Mouse (Mus musculus) cerebellum, postnatal 14 days (tissue): ENCODE results near the gene Rhbdd1.

ENCODE experiments used
- DNase-seq, 2 experiments: peaks; one replicate each; pipeline ENCODE4 v3.0.0; 2021; ENCODE audit warnings: mixed read lengths in 2 of 2

The Rhbdd1 gene

GRCm38 (mm10) chr1:82291930-82292712, 24.1 kb upstream of the Rhbdd1 start:
- peak in 1 of 2 experiments; percentile 23 for DNase-seq

DNA sequence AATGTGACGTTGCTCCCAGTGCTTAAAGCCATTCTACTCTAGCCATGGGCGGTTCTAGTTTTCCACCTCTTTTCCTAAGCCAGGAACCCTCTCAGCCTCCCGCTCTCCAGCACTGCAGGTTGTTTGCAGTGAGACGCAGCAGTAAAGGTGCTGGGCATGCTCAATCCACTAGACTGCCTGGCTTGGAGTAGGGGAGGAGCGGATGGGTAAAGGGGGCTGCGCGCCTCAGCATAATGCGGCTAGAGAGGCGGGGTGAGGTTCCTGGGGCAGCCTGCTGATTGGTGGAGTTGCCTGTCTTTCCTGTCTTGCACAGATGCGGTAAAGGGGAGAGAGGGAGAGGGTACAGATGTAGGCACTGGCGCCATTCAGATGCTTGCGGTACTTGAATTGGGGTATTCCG, 23.5 kb upstream of the Rhbdd1 start:
- DNase-seq = peak; percentile 75 to 77

GRCm38 (mm10) chr1:82294102-82294501, 22.1 kb upstream of the Rhbdd1 start:
- peak; percentile 68 to 77 for DNase-seq

- no peak for DNase-seq
Measured at GRCm38 (mm10) chr1:82298586-82298985, 17.7 kb upstream of the Rhbdd1 start.

GRCm38 (mm10) chr1:82304483-82304882, 11.8 kb upstream of the Rhbdd1 start:
- no peak for DNase-seq

- DNase-seq = peak in 1 of 2 experiments; percentile 63
Measured at GRCm38 (mm10) chr1:82316746-82317126, 484 bp downstream of the Rhbdd1 start.

GRCm38 (mm10) chr1:82320456-82320855, 4.2 kb downstream of the Rhbdd1 start:
- DNase-seq = peak; percentile 24 to 37

DNA sequence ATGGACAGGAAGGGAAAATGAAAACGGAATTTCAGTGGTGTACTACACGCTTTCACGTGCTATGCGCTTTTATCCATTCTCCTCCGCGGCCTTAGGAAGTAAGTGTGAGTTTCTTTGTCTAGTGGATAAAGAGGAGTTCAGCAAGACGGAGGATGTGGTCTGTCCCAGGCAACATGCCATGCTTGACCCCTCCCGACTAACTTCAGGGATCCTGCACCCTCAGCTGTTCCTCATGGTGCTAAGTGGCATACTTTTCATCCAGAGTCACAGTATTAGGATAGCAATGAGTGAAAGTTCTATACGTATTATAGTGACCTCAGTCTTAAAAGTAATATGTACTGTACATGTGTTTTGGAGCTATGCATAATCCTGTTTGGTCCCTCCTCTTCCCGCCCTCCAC, 4.6 kb downstream of the Rhbdd1 start:
- DNase-seq = peak in 1 of 2 experiments; percentile 10

GRCm38 (mm10) chr1:82321441-82321840, 5.2 kb downstream of the Rhbdd1 start:
- no peak for DNase-seq

DNA sequence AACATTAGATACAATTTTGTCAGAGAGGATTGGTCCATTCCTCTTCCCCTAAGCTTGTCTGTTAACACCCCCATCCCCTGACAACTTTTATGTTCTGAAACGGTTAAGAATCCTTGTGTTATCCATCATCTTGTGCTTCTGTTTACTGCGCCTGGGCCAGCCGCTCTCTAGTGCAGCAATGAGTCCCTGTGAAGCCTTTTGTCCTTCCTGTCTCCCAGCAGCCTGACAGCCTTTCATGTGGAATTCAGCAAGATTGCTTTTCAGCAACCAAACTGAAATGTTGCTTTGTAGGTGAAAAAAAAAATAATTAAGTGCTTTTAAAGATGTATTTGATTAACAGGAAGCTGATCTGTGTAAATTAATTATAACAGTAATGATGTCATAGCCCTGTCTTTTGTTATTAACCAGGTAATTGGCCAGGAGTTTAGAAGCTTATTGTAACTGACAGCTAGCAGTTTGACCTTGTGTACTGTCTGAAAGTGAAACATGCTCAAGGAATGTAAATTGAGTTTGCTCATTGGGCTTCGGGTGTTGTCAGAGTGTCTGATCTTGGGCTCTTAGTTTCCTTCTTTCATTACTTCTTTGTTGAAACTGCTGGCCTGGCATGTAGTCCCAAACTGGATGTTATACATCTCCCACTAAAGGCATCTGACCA, 8.0 kb downstream of the Rhbdd1 start:
- DNase-seq = no peak

GRCm38 (mm10) chr1:82326120-82326519, 9.9 kb downstream of the Rhbdd1 start:
- DNase-seq = no peak

DNA sequence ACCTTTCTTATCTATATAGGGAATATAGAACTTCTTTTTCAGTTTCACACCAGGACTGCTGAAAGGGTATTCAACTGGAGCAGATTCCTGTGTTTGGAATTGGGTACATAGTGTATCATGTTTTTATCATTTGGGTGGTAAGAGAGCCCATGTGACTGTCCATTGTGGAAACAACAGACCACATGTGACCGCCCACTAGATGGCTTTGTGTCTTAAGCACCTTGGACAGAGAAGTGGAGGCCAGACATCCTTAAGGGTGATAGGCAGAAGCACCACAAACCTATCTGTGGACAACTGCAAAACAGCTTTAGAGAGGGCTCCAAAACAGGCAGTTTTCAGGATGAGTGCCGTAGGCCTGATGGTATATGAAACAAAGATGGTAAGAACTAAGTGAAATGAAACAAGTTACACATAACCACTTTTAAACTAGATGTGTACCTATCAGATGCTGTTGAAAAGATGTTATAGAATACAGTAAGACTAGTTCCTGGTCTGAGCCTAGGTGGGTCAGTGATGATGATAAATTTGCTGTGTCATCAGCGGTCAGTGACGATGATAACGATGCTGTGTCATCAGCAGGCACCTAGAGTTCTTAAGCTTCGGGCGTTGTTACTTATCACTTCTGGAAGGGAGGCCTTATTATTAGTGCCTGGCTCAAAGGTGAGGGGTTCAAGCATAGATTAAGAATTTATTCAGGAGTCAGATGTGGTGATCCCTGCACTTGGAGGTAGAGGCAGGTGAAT, 12.0 kb downstream of the Rhbdd1 start:
- DNase-seq = no peak

- DNase-seq = no peak
Measured at GRCm38 (mm10) chr1:82329237-82329953, 13.1 kb downstream of the Rhbdd1 start.

GRCm38 (mm10) chr1:82329954-82330247, 13.6 kb downstream of the Rhbdd1 start:
- DNase-seq = no peak

DNA sequence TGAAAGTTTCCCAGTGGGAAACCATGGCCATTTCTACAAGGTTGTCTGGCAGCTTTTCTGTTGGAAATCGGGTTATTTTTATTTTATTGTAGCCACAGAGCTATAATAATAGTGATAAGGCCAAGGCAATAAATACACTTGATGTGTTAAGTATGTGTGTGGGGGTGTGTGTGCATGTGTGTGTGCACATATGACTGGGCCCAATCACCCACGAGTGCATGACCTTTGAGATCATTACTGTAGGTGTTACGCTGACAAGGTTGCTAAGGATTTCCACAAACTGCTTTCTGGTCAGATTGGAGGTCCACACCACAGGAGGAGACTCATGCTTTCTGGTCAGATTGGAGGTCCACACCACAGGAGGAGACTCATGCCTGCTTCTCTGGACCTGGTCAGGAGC, 18.3 kb downstream of the Rhbdd1 start:
- no peak for DNase-seq

GRCm38 (mm10) chr1:82353089-82353488, 36.8 kb downstream of the Rhbdd1 start:
- DNase-seq = no peak

DNA sequence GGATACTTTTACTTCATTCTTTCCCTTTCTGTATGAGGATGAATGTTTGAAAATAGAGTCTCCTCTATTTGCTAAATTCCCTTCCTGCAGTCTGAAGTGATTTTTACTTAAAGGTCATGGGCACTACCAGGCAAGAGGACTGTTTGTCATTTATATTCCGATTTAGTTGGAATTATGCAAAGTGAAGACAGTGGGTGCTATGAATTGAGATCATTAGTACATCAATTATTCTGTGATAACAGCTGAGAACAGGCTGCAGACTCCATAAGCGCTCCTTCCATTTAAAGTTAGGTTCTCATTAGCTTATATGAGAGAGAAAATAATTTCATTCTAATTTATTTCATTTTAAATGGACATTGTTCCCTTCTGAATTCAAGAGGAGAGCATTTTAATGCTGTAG, 37.5 kb downstream of the Rhbdd1 start:
- no peak for DNase-seq

DNA sequence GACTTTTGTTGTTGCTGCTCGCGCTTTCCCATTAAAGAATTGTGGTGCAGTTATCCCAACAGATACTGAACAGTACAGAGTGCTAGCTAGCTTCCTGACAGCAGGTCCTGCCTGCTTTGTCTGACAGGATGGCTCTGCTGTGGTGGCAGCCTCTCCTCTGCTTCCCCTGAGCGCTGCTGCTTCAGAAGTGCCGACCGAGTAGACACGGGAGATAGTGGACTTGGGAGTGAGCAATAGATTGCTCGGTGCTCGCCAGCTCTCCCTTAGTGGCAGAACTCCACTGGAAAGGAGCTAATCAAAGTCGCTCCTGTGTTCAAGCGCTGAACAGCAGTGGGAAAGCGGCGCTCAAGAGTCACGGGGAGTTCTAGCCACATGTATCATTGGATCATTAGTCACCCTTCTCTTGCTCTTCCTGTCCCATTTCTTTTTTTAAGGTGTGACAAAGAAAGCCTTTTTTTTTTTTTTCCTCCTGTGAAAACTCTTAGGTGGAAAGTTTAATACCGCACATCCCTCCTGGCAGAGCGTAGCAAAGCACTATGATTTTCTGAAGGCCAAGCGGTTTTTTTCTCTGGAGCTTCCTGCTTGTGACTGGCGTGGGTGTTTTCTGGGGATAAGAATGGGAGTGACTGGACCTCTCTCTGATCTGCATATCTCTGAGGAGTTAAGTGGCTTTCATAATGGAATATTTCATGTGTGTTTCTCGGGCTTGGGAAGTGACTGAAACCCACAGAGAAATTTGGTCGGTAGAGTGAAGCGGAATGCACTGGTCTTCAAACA, 42.8 kb downstream of the Rhbdd1 start:
- no peak for DNase-seq

GRCm38 (mm10) chr1:82359648-82360026, 43.4 kb downstream of the Rhbdd1 start:
- DNase-seq = no peak

DNA sequence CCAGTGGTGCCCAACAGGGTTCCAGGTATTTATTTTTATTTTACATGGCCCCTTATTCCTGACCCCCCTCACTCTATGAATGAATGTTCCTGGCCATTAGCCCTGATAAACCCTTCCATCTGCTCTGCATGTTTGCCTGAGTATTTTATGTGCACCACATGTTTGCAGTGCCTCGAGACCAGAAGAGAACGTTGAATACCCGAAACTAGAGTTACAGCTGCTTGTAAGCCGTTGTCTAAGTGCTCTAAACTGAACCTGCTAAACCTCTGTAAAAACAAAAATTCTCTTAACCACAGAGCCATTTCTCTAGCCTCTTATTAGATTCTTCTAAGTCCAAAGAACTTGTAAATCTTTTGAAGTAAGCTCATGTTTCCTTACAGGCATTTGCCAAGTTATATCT, 45.0 kb downstream of the Rhbdd1 start:
- no peak for DNase-seq

DNA sequence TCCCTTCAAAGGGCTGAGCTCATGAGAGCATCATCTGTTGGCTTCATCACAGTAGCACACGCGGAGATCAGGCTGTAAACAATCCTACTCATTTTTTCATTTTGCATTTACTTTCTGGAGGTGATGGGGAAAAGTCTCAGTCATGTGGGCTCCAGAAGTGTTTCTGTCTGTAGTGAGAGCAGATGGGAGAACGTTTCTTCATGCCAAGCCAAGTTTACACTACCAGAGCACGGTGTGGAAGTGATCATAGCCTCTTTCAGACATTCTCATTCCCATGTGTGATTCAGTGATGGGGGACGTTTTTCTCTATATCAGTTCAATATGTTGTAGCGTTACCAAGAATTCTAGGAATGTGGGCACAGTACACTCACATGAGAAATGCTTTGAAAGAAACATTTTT, 45.9 kb downstream of the Rhbdd1 start:
- no peak for DNase-seq

GRCm38 (mm10) chr1:82364047-82364446, 47.8 kb downstream of the Rhbdd1 start:
- DNase-seq = no peak

GRCm38 (mm10) chr1:82364468-82364867, 48.2 kb downstream of the Rhbdd1 start:
- DNase-seq = no peak
